Mouse (Mus musculus) olfactory bulb, adult 2 months (tissue): ENCODE results near the gene Map2k7.

Source experiments
- CTCF ChIP-seq: fragments of 200-500 bp; IDR thresholded peaks from 2 replicates; pipeline ENCODE4 v1.5.1; 2012; ENCODE audit warnings: low read depth, mild to moderate bottlenecking, low read length, moderate library complexity; ENCODE audit not compliant: insufficient read depth
- POLR2A ChIP-seq: fragments of 200-500 bp; IDR thresholded peaks from 2 replicates; pipeline ENCODE4 v1.6.1; 2012; ENCODE audit warnings: mild to moderate bottlenecking, low read depth, low read length, moderate library complexity; ENCODE audit not compliant: insufficient read depth

DNA sequence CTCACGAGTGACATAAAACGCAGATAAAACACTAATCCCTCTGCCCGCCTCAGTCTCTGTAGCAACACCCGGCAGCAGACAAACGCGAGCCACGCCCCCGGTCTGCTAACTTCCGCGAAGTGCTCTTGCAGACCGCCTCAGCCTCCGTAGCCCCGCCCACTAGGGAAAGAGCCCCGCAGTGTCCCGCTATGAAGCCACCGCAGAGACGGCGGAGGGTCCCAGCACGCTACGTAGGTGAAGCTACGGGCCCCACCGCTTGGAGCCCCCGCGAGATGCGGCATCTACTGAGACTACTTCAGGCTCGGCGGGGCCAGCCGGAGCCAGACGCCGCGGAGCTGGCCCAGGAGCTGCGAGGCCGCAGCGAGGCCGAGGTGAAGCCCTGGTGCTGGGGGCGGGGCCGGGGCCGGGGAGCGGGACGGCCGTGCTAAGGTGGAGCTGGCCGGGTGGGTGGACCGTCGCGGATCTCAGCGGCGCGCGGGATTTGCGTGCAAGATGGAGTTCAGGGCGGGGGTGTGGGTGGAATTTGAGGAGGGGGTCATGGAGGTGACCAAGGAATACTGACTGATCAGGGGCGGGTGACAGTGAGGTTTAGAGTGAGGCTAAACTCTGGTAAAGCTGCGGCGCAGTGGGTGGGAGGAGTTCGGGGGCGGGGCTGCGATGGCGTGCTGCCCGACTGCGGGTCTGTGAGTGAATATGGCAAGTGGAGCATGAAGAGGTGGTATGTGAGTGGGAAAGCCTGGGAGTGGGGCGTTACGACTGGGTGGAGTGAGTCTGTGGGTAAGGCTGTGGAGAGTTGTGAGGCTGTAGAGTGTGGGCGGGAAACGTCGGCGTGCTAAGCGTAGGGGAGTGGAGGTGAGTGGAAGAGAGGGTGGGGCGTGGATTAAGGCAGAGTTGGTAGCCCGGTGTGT, 14.6 kb downstream of the Map2k7 start, which contains the start of gene Snapc2:
- TF ChIP-seq POLR2A (peak; percentile 53), CTCF (no peak)
